Mouse (Mus musculus): Measurements from ENCODE around the gene Phf21b.
"Not testable (repeated sequence)": the region's sequence is repeated elsewhere in the genome, so short reads cannot be mapped to it uniquely, and the experiment has no call there.

The Phf21b gene

DNA sequence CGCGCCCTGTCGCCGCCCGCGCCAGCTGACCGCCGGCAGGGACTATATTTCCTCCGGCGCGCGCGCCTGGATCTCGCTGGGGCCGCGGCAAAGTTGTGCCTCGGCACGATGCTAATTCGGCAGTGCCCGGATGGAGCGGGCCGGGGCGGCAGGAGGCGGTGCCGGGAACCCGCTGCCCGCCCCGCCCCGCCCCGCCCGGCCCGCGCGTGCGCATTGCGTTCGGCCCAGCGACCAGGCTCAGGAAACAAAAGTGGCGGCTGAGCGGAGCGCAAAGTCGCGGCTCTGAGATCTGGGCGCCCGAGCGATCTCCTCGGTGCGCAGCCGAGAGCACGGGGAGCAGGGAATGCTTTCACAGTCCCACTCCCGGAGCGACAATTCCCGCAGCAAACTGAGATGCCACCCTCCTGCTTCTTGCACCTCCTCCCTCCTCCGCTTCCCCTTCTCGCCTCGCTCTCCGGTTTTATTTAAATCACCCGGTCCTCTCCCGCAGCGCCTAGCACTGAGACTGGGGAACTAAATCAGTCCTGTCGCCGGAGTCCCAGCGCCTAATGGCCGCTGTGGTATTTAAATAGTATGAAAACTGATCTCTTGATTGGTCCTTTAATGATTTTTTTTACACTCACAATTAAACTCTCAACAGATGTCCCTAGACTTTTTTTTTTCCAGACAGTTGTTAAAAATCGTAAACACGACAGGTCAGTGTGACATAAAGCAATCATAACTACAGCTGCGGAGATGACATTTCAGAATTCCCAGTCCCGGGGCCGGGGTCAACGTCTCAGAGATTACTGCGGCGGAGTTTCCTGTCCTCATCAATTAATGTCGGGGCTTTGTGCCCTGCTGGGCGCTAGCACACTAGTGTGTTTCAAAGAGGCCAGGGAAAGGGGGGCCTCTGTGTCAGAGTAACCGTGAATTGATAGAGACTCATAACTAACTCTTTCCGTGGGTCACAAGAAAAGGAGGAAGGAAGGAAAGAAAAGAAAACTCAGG, at the start of gene Phf21b:
TSS of gene Phf21b (minus strand) at position 44 of the 990 bp plus-strand sequence.
- peak; percentile 47 to 54 for DNase-seq (ENCODE audit: low spot score in 2 of 2)

DNA sequence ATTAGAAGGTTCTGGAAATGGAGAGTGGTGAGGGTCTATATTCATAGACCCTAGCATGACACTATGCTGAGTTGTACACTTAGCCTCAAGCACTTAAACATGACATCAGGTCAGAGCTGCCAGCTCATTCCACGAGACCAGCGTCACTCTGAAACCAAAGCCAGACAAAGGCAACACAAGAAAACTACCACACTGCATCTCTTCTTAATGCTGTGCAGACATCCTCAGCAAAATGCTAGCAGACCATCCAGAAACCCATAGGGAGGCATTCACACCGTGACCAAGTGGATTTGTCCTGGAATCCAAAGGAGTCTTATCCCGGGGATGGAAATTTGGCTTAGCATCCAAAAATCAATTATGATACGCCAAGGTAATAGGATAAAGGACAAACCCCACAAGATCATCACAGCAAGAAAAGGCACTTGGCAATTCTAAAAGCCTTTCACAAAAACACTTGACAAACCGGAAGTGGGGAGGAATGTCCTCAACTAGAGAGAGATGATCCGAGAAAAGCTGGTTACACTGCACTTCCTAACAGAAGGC, 48.1 kb upstream of the Phf21b start:
- DNase-seq (ENCODE audit: low spot score in 2 of 2), result no peak

DNA sequence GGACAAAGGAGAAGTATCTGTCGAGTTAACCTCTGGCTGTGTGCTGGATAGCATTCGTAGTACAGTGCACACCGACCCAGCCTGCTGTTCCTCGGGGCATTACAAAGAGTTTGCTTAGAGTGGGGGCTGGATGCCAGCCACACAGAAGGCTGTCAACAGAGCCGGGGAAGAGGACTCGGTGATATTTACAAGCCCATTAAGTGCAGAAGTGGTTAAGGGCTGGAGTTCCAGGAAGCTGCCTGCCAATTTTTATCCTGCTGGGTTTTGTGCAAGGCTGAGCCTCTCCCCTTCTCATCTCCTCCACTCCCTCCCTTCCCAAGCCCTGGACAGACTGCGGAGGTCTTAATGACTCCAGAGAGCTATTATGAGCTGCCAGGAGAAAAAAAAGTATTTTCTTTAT, 42.2 kb upstream of the Phf21b start:
- no peak for DNase-seq (ENCODE audit: low spot score in 2 of 2)

DNA sequence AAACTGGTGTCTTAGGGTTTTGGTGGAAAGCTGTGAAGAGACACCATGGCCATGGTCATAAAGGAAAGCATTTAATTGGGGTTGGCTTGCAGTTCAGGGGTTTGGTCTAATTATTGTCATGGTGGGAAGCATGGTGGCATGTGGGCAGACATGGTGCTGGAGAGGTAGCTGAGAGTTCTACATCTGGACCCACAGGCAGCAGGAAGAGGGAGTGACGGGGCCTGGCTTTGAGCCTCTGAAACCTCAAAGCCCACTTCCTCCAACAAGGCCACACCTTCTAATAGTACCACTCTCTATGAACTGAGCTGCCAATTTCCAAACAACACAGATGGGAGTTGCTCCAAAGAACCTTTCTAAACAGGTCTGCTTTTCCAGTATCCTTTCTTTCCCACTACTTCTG, 40.8 kb upstream of the Phf21b start:
- DNase-seq (ENCODE audit: low spot score in 2 of 2), result no peak

DNA sequence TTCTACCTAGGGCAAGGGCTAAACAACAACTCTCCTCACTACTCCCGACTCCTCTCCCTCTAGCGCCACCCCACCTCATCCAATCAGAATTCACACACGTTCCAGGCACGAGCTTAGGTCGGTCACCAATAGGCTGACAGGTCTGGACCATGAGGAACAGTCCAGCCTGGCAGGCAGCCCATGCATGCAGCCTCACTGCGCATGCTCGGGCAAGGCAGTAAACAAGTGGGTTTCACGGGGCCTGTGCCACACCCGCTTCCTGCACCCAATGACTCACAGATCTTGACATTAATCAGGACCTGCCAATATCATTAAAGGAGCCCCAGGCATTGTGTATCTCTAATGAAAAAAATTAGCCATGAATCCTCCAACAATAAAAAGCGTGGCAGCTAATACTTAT, 40.4 kb upstream of the Phf21b start:
- DNase-seq (ENCODE audit: low spot score in 2 of 2), result not testable (repeated sequence)

DNA sequence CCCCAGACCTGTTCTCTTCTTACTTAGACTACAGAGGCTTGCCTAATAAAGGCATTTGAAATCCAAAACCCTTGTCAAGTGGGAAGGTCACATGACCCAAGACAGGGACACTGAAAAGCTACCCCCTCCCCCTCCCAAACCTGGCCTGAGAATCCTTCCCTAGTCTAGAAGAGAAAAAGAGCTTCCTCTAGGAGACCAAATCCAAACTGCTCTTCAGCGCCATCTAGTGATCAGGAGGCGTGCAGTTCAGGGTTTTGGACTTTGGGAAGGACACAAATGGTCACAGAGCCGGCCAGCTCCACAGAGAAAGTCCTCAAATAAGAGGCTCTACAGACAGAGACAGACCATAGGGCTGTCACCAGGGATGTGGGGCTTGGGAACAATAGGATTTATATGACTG, 35.8 kb upstream of the Phf21b start:
- peak in 1 of 2 experiments; percentile 17 for DNase-seq (ENCODE audit: low spot score in 2 of 2)

DNA sequence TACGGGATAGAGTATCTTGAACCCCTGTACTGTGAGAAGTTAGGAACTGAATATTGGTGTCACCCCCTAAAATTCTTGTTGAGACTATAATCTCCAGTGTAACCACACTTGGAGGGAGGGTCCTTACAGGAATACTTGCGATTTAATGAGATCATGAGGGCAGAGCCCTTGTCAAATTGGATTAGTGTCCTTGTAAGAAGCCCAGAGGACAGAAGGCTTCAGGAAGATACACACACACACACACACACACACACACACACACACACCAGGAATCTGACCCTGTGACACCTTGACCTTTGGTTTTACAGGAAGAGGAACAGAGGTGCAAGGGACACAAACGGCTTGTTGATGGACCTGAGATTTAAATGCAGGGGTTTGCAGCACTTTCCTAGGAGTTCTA, 35.4 kb upstream of the Phf21b start:
- no peak for DNase-seq (ENCODE audit: low spot score in 2 of 2)

DNA sequence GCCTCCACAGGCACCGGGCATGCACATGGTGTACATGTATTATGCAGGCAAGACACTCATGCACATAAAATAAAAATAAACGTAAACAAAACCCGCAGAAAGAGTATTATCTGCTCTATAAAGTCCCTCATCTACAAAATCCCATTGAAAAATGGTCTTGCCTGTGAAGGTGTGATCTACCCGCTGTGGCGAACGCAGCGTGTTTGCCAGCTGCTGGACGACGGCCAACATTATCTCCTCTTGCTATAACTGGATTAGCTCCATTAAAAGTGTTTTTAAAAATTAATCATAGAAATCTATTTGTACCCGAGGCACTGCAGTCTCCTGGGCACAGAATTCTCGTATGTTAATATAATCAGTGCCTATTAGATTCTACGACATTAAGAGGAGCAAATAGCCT, 32.2 kb upstream of the Phf21b start:
- no peak for DNase-seq (ENCODE audit: low spot score in 2 of 2)

DNA sequence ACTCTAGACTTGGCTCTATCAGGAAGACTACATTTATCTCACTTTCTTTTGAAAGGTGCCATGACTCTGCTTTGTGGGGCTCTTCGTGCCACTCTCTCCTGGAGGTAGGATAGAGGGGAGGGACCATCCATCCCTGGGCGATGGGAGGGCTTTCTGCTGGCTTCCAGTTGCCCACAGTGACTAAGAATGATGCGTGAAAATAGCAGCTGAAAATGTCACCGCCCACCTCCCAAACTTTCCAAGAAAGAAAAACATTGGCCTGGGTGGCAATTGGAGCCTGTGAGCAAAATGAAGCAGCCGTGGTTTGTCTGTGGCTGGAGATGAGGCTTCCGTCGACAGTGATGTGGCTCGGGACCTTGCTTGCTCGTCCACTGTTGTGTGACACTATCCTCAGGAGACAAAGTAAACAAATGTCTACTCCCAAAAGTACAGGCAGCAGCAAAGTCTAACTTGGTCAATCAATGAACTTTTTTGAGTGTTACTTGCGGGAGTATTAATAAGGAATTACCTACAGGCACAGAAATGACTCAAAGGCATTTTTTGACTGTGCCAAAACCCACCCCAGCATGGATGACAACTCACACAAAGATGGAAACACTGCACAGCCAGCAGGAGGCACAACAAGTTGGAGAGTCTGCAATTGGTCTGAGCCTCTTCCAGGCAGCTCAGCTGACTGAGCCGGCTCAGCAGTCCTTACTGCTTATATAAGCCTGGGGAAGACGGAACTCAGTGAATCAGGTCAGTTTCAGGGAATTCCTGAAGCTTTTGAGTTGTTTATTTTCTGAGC, 21.4 kb upstream of the Phf21b start:
- DNase-seq (ENCODE audit: low spot score in 2 of 2), result no peak

DNA sequence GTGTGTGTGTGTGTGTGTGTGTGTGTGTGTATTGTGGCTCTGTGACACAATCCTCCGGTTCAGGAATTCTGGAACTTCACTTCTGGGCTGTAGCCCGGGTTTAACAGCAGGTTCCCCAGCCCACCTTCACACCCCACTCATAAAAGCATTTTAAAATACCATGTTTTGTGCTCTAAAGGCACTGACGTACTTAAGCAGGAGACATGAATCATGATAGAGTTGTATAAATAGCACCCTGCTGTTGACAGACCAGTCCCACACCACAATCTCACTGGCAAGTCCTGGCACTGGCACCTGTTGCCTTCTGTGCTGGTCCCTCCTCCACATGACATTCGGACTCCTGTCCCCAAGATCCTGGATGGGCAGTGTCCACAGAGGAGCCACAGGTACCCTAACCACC, 18.0 kb upstream of the Phf21b start:
- no peak for DNase-seq (ENCODE audit: low spot score in 2 of 2)

DNA sequence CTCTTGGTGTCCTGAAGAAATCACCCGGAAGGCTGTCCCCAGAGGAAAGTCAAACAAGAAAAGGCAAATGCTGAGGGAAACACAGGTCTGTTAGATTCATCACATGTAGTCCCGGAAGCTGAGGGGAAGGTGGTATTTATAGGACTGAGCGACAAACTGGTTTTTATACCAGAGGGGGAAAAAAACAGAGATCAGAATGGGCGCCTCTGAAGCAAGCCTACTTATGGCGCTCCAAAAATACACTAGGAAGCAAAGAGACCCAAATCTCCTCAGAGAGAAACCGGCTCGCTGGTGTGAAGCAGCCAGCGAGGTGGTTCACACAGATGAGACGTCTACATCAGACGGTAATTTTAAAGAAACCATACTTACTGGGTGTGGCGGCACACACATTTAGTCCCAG, 17.2 kb upstream of the Phf21b start:
- no peak for DNase-seq (ENCODE audit: low spot score in 2 of 2)

DNA sequence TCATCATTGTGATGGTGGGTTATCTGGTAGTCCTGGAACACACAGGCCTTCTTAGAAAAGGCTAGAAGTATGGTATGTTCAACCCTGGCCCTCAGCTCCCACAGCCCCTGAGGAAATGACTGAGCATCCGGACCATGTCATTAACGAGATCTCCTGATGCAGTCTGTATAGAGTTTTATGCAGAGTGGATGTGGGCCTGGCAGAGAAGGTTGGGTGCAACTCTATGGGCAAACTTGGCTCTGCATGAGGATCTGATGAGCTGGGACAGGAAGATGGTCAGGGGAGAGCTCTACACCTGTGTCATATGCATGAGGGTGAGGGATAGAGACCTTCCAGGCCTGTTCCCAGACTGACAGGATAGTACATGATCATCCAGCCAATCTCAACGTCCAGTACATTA, 16.0 kb upstream of the Phf21b start:
- DNase-seq (ENCODE audit: low spot score in 2 of 2), result no peak

DNA sequence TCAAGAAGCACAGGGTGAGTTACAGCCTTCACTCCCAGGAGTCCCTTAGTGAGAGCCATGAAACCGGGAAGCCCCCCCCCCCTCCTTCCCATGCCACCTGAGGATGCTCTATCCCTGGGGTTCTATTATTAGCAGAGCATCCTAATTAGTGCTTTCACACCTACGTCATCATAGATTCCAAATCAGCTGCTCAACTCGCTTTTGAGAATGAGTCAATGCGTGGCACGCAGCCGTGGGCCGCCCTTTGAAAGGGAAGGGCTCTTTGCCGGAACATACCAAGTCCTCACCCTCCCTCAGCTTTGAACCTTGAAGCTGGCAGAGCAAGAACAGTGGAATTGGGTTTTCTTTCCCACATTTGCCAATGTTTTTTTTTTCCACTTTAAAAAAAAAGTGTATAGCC, 6.1 kb upstream of the Phf21b start:
- no peak for DNase-seq (ENCODE audit: low spot score in 2 of 2)

DNA sequence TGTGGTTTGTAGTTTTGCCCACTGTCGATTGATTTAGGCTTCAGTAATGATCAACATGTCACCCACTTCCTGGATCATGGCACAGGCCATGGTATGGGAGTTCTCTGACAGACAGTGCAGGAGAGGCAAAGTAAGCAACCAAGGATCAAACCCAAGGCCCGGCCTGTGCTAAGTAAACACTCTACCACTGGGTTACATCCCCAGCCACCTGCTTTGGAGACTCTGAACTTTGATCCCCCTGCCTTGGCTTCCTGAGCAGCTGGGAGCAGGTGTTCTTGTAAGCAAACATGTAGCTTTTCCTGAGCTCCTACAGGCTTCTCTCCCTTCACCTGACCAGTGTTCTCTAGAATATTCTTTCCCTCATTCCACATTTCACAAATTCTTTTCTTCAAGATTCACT, 1.8 kb upstream of the Phf21b start:
- DNase-seq (ENCODE audit: low spot score in 2 of 2), result no peak

DNA sequence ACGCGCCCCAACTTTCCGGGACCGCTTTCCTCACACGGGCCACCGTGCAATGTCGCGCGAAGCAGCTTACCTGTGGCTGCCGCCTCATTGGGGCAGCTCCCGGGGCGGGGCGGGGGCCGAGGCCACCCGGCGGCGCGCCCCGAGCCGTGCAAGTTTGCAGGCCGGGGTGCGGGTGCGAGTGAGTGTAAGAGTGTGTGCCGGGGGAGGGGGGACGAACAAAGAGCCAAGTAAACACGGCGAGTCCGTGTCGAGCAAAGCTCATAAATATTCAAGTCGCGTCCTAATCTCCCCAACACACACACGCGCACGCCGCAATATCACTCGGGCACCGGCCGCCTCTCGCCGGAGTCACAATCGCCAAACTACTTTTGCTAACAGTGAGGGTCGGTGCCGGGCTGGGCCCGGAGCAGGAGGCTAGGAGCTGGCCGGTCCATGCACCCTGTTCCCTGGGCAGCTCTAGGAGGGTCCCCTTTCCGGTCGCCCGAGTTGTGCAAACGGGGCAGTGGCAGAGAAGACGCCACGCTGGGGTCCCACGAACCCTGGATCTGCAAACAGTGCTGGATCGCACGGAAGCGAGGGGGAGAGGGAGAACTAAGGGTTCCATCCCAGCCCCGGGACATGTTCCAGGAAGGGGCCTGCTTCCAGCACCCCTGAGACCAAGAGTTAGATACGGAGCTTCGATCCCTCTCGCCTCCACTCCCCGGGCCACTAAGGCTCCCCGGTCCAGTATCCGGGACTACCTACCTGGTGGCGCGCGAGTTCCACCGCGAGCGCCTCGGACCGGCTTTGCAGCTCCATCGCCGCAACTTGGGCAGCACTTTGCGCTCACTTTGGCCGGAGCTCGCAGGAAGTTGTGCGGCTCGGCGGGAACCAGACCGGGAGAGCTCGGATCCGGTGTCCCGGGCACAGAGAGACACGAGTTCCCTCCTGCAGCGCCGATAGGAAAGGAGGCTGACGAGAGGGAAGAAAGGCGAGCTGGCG, 638 bp downstream of the Phf21b start:
- DNase-seq (ENCODE audit: low spot score in 2 of 2), result peak in 1 of 2 experiments; percentile 1

DNA sequence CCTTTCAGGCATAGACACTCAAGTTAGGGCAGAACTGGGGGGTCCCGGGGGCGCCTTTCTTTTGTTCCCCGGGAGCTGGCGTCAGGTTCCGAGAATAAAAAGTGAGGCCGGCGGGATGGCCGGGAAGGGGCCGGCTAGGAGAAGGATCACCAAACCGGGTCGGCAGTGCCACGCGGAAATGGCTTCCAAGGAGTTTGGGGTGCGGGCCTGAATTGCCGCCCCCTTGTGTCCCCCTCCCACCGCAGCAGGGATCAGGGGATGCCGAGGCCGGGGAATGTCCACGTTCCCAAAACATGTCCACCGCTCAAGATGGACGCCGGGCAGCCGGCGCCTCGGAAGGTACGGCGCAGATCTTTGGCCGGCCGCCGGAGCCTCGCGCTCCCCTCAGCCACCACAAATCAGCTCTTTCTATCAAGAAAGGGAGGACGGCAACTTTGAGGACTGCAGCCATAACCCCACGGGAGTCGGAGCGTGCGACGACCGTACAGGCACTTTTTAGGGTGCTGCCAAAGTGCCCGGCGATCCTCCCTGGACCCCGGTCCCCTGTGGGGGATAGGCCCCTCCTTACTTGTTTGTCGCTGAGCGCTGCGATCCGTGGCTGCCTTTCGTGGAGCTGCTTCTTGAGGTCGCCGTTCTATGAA, 1.6 kb downstream of the Phf21b start:
- no peak for DNase-seq (ENCODE audit: low spot score in 2 of 2)

DNA sequence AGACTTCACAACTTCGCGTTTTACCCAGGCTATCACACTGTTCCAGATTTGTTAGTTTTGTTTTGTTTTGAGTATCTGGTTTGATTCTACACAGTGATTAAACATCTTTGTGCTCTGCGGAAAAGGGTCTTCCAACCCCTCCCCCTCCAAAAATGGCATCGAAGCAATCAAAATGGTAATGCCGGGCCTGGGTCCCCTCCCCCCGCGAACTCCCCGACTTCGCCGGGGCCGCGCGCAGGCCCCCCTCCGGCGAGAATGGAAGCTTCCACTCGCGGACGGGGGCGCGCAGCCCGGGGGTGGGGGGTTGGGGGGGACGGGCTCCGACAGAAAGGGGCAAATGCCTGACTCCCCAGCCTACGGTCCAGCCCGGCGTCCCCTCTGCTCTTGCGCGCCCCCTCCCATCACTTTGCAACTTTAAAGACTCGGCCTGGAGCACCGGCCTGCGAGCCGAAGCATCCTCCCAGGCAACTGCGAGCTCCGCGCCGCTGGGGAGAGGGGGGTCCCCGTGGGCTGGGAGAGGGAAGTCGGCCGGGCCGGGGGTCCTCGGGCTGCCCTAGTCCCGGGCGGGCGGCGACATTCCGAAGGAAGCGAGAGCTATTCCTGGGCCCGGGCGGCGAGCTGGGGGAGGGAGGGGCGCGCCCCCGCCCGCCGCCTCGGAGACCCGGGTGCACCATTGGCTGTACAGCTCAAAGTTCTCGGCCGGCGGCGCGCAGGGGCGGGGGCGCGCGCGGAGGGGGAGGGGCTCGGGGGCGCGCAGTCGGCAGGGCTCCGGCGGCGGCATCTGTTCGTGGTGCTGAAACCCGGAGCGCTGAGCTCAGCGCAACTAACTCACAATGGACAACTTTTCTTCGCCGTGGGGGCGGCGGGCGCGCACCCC, 2.4 kb downstream of the Phf21b start:
- peak in 1 of 2 experiments; percentile 15 for DNase-seq (ENCODE audit: low spot score in 2 of 2)

DNA sequence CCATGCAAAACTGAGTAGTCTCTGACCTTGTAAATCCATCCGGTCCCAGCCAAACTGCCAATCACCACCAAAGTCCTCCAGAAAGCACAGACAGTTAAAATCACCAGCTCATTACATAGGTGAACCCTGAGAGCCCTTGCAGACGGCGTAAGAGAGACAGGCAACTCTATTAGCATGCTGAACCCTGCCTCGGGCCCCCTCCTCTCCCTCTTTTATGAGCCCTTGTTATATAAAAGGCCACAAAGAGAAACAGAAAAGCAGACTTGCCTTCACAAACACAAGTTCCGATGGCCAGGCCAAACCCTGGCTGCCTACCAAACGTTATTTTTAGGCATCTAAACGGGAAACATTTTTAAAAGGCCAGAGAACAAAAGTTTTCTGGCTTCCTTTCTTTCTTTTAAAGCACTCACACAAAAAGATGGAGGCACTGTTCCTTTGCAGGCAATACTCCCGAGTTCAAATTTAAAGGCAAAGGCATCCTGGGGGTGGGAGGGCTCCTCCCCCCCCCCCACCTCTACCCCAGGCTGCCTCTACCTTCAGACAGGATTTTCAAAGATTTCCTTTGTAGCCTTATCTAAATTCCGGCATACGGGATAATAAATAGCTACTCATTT, 3.3 kb downstream of the Phf21b start:
- no peak for DNase-seq (ENCODE audit: low spot score in 2 of 2)

DNA sequence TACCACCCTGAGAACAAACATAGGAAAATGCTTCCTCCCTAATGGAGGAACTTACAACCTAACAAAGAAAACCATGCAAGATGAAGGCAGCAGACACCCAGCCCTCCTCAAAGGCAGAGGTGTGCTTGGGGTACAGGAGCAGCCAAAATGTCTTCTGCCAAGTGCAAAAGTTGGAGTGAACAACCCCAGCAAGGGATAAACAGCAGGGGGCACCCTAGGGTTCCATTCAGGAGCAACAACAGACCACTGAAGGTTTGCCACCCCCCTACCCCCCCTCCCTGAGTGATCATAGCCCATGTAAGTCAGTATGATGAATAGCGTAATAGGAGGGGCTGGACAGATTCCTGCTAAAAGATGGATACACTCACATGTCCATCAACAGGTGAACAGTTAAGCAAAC, 5.5 kb downstream of the Phf21b start:
- no peak for DNase-seq (ENCODE audit: low spot score in 2 of 2)
